Mouse (Mus musculus) mature B cell (primary cell): ENCODE results near the gene 9330161L09Rik.

Experiments
- in situ Hi-C: fragments of 300-500 bp; cut with MboI; formaldehyde crosslinking; loops from 2 replicates; pipeline ENCODE4 v1.14.3; 2019

The 9330161L09Rik gene

GRCm38 (mm10) chr12:103389348-103389727 is 18.3 kb downstream of the 9330161L09Rik start:
- in situ Hi-C loops = no loop called here

GRCm38 (mm10) chr12:103388505-103389347 is 18.9 kb downstream of the 9330161L09Rik start, which contains the start of gene Otub2:
Otub2 (plus strand) TSS chr12:103388682.
- in situ Hi-C loops = no loop called here

GRCm38 (mm10) chr12:103380226-103380625 is 27.4 kb downstream of the 9330161L09Rik start:
- in situ Hi-C loops = no loop called here

GRCm38 (mm10) chr12:103376774-103377173 is 30.8 kb downstream of the 9330161L09Rik start:
- in situ Hi-C loops = loop anchor here (10.0 kb wide), 1 partner anchor 232 kb away; no protein-coding TSS in a partner anchor

GRCm38 (mm10) chr12:103376124-103376523 is 31.5 kb downstream of the 9330161L09Rik start:
- in situ Hi-C loops = loop anchor here (10.0 kb wide), 1 partner anchor 231 kb away; no protein-coding TSS in a partner anchor

- in situ Hi-C loops = loop anchor here (10.0 kb wide), 1 partner anchor 229 kb away; no protein-coding TSS in a partner anchor
Measured at GRCm38 (mm10) chr12:103373530-103374236, 33.9 kb downstream of the 9330161L09Rik start.

GRCm38 (mm10) chr12:103371711-103372110 is 35.9 kb downstream of the 9330161L09Rik start:
- in situ Hi-C loops = loop anchor here (10.0 kb wide), 1 partner anchor 227 kb away; no protein-coding TSS in a partner anchor

GRCm38 (mm10) chr12:103370861-103371260 is 36.8 kb downstream of the 9330161L09Rik start:
- in situ Hi-C loops = loop anchor here (10.0 kb wide), 1 partner anchor 226 kb away; no protein-coding TSS in a partner anchor

- in situ Hi-C loops = no loop called here
Measured at GRCm38 (mm10) chr12:103368777-103369176, 38.8 kb downstream of the 9330161L09Rik start.

- in situ Hi-C loops = no loop called here
Measured at GRCm38 (mm10) chr12:103368326-103368669, 39.3 kb downstream of the 9330161L09Rik start.

- in situ Hi-C loops = no loop called here
Measured at GRCm38 (mm10) chr12:103367620-103368325, 39.8 kb downstream of the 9330161L09Rik start.

- in situ Hi-C loops = no loop called here
Measured at GRCm38 (mm10) chr12:103367171-103367570, 40.4 kb downstream of the 9330161L09Rik start.

- in situ Hi-C loops = no loop called here
Measured at GRCm38 (mm10) chr12:103362336-103362735, 45.3 kb downstream of the 9330161L09Rik start.

GRCm38 (mm10) chr12:103361539-103362307 is 45.9 kb downstream of the 9330161L09Rik start:
- in situ Hi-C loops = no loop called here

GRCm38 (mm10) chr12:103360812-103361211 is 46.8 kb downstream of the 9330161L09Rik start:
- in situ Hi-C loops = no loop called here

- in situ Hi-C loops = no loop called here
Measured at GRCm38 (mm10) chr12:103358951-103359801, 48.4 kb downstream of the 9330161L09Rik start.

GRCm38 (mm10) chr12:103358216-103358615 is 49.4 kb downstream of the 9330161L09Rik start:
- in situ Hi-C loops = no loop called here
